Mouse (Mus musculus): Measurements from ENCODE around the gene Egfem1. TPM values are rescaled to one million over a fixed set of nuclear protein-coding genes. Genes with fewer than 3 reads are reported as not detected.

Gene Egfem1
- polyA plus RNA-seq, 1 experiment from 2014 or later = 0.92 TPM

- Histone ChIP-seq H3K27ac (no peak overlapping the region), H3K9me3 (no peaks in the 10 kb centered on the region), H3K4me3 (no peak overlapping the region), H3K27me3 (ENCODE audit: insufficient read depth, poor library complexity, severe bottlenecking) (no peaks in the 10 kb centered on the region), H3K4me1 (no peaks in the 10 kb centered on the region), H3K36me3 (no peaks in the 10 kb centered on the region)
- DNase-seq (ENCODE audit: low spot score) = no peak
- WGBS = 68% methylated on average over 5 of the region's 5 CpGs
Observed at GRCm38 (mm10) chr3:29444661-29445060, 362.8 kb downstream of the Egfem1 start.

- no peak for DNase-seq (ENCODE audit: low spot score)
- H3K9me3 ChIP-seq = no peaks in the 10 kb centered on the region
- no peaks in the 10 kb centered on the region for H3K4me1 ChIP-seq
- 57% methylated on average over 3 of the region's 3 CpGs for WGBS
- H3K27me3 ChIP-seq (ENCODE audit: insufficient read depth, poor library complexity, severe bottlenecking) = no peaks in the 10 kb centered on the region
- H3K27ac ChIP-seq = no peak overlapping the region
- no peaks in the 10 kb centered on the region for H3K36me3 ChIP-seq
- no peak overlapping the region for H3K4me3 ChIP-seq
Observed at GRCm38 (mm10) chr3:29446081-29446480, 364.3 kb downstream of the Egfem1 start.

- Histone ChIP-seq H3K4me3 (no peak overlapping the region), H3K27me3 (ENCODE audit: insufficient read depth, poor library complexity, severe bottlenecking) (no peaks in the 10 kb centered on the region), H3K4me1 (no peaks in the 10 kb centered on the region), H3K27ac (no peak overlapping the region), H3K36me3 (no peaks in the 10 kb centered on the region), H3K9me3 (no peaks in the 10 kb centered on the region)
- whole genome bisulfite sequencing = 67% methylated on average over 5 of the region's 5 CpGs
- DNase-seq (ENCODE audit: low spot score) = no peak
Observed at GRCm38 (mm10) chr3:29448829-29449406, 367.1 kb downstream of the Egfem1 start.

- WGBS = 77% methylated on average over 2 of the region's 2 CpGs
Observed at GRCm38 (mm10) chr3:29498211-29498610, 416.4 kb downstream of the Egfem1 start.

GRCm38 (mm10) chr3:29499188-29499587, 417.4 kb downstream of the Egfem1 start:
- no peak for DNase-seq (ENCODE audit: low spot score)
- H3K4me1 ChIP-seq = no peaks in the 10 kb centered on the region
- H3K4me3 ChIP-seq = no peak overlapping the region
- no peaks in the 10 kb centered on the region for H3K27me3 ChIP-seq (ENCODE audit: insufficient read depth, poor library complexity, severe bottlenecking)
- no peak overlapping the region for H3K27ac ChIP-seq
- H3K9me3 ChIP-seq = no peaks in the 10 kb centered on the region
- H3K36me3 ChIP-seq = no peaks in the 10 kb centered on the region
- WGBS = 84% methylated on average over 6 of the region's 6 CpGs

More at GRCm38 (mm10) chr3:29498211-29498610, 416.4 kb downstream of the Egfem1 start:
- Histone ChIP-seq H3K27me3 (ENCODE audit: insufficient read depth, poor library complexity, severe bottlenecking) (no peaks in the 10 kb centered on the region), H3K9me3 (no peaks in the 10 kb centered on the region), H3K4me3 (no peak overlapping the region), H3K36me3 (no peaks in the 10 kb centered on the region), H3K4me1 (no peaks in the 10 kb centered on the region), H3K27ac (no peak overlapping the region)
- DNase-seq (ENCODE audit: low spot score) = no peak

- Histone ChIP-seq H3K4me3 (no peak overlapping the region), H3K4me1 (no peaks in the 10 kb centered on the region), H3K36me3 (no peaks in the 10 kb centered on the region), H3K9me3 (no peaks in the 10 kb centered on the region), H3K27ac (no peak overlapping the region), H3K27me3 (ENCODE audit: insufficient read depth, poor library complexity, severe bottlenecking) (no peaks in the 10 kb centered on the region)
- no peak for DNase-seq (ENCODE audit: low spot score)
- WGBS = 86% methylated on average over 11 of the region's 11 CpGs
Observed at GRCm38 (mm10) chr3:29525298-29525962, 443.6 kb downstream of the Egfem1 start.

GRCm38 (mm10) chr3:29525963-29526301, 444.1 kb downstream of the Egfem1 start:
- Histone ChIP-seq H3K36me3 (no peaks in the 10 kb centered on the region), H3K27me3 (ENCODE audit: insufficient read depth, poor library complexity, severe bottlenecking) (no peaks in the 10 kb centered on the region), H3K27ac (no peak overlapping the region), H3K9me3 (no peaks in the 10 kb centered on the region), H3K4me1 (no peaks in the 10 kb centered on the region), H3K4me3 (no peak overlapping the region)
- DNase-seq (ENCODE audit: low spot score) = no peak
- WGBS = 88% methylated on average over 12 of the region's 12 CpGs

- H3K4me1 ChIP-seq = no peaks in the 10 kb centered on the region
- DNase-seq (ENCODE audit: low spot score) = no peak
- H3K36me3 ChIP-seq = no peaks in the 10 kb centered on the region
- H3K9me3 ChIP-seq = no peaks in the 10 kb centered on the region
- no peak overlapping the region for H3K4me3 ChIP-seq
- 27% methylated on average over 2 of the region's 2 CpGs for WGBS
- no peaks in the 10 kb centered on the region for H3K27me3 ChIP-seq (ENCODE audit: insufficient read depth, poor library complexity, severe bottlenecking)
- H3K27ac ChIP-seq = no peak overlapping the region
Observed at GRCm38 (mm10) chr3:29539211-29539610, 457.4 kb downstream of the Egfem1 start.

GRCm38 (mm10) chr3:29539902-29540301, 458.1 kb downstream of the Egfem1 start:
- Histone ChIP-seq H3K4me1 (no peaks in the 10 kb centered on the region), H3K9me3 (no peaks in the 10 kb centered on the region), H3K36me3 (no peaks in the 10 kb centered on the region), H3K4me3 (no peak overlapping the region), H3K27me3 (ENCODE audit: insufficient read depth, poor library complexity, severe bottlenecking) (no peaks in the 10 kb centered on the region), H3K27ac (no peak overlapping the region)
- DNase-seq (ENCODE audit: low spot score) = no peak
- 20% methylated on average over 1 of the region's 1 CpGs for WGBS

GRCm38 (mm10) chr3:29541477-29542079, 459.8 kb downstream of the Egfem1 start:
- DNase-seq (ENCODE audit: low spot score) = no peak
- 77% methylated on average over 1 of the region's 1 CpGs for WGBS
- Histone ChIP-seq H3K27ac (no peak overlapping the region), H3K4me1 (no peaks in the 10 kb centered on the region), H3K4me3 (no peak overlapping the region), H3K27me3 (ENCODE audit: insufficient read depth, poor library complexity, severe bottlenecking) (no peaks in the 10 kb centered on the region), H3K36me3 (no peaks in the 10 kb centered on the region), H3K9me3 (no peaks in the 10 kb centered on the region)

- DNase-seq (ENCODE audit: low spot score) = no peak
- Histone ChIP-seq H3K27ac (no peak overlapping the region), H3K4me3 (no peak overlapping the region), H3K4me1 (no peaks in the 10 kb centered on the region), H3K36me3 (no peaks in the 10 kb centered on the region), H3K9me3 (no peaks in the 10 kb centered on the region), H3K27me3 (ENCODE audit: insufficient read depth, poor library complexity, severe bottlenecking) (no peaks in the 10 kb centered on the region)
- WGBS = 74% methylated on average over 1 of the region's 1 CpGs
Observed at GRCm38 (mm10) chr3:29544056-29544455, 462.2 kb downstream of the Egfem1 start.

GRCm38 (mm10) chr3:29563171-29563570, 481.3 kb downstream of the Egfem1 start:
- H3K4me1 ChIP-seq = no peaks in the 10 kb centered on the region
- 87% methylated on average over 1 of the region's 1 CpGs for WGBS
- H3K4me3 ChIP-seq = no peak overlapping the region
- no peaks in the 10 kb centered on the region for H3K36me3 ChIP-seq
- H3K9me3 ChIP-seq = no peaks in the 10 kb centered on the region
- DNase-seq (ENCODE audit: low spot score) = no peak
- no peak overlapping the region for H3K27ac ChIP-seq
- no peaks in the 10 kb centered on the region for H3K27me3 ChIP-seq (ENCODE audit: insufficient read depth, poor library complexity, severe bottlenecking)

- WGBS = 75% methylated on average over 5 of the region's 5 CpGs
- Histone ChIP-seq H3K27ac (no peak overlapping the region), H3K36me3 (no peaks in the 10 kb centered on the region), H3K4me1 (no peaks in the 10 kb centered on the region), H3K4me3 (no peak overlapping the region), H3K27me3 (ENCODE audit: insufficient read depth, poor library complexity, severe bottlenecking) (no peaks in the 10 kb centered on the region), H3K9me3 (no peaks in the 10 kb centered on the region)
- DNase-seq (ENCODE audit: low spot score) = no peak
Observed at GRCm38 (mm10) chr3:29578055-29578860, 496.4 kb downstream of the Egfem1 start.
